Mouse (Mus musculus) embryonic facial prominence, embryonic 14.5 days (tissue): ENCODE measurements around the gene Myh8. TPM values are rescaled to one million over a fixed set of nuclear protein-coding genes. Genes with fewer than 3 reads are reported as not detected.

Experiments used
- ATAC-seq: fragments of 200-750 bp; cut with Nextera tagmentation; 2 replicates; pipeline ENCODE4 v1.8.0; 2017; ENCODE audit warnings: low read depth, moderate number of reproducible peaks, moderate TSS enrichment
- DNase-seq: peaks from one replicate; pipeline ENCODE4 v3.0.0-alpha.2; 2015; ENCODE audit warnings: low spot score
- H3K27ac ChIP-seq: fragments of 300-500 bp; sonication (generic); replicated peaks from 2 replicates; pipeline ENCODE4 v1.5.1; 2014; ENCODE audit warnings: low read depth, mild to moderate bottlenecking, low read length, moderate library complexity
- H3K27me3 ChIP-seq: fragments of 300-500 bp; sonication (generic); replicated peaks from 2 replicates; pipeline ENCODE4 v1.6.1; 2014; ENCODE audit warnings: low read length; ENCODE audit not compliant: control insufficient read depth, insufficient read depth
- H3K36me3 ChIP-seq: fragments of 300-500 bp; sonication (generic); 2 replicates; pipeline ENCODE4 v1.6.1; 2014; ENCODE audit warnings: low read length, mixed read lengths; ENCODE audit not compliant: control insufficient read depth, insufficient read depth
- H3K4me1 ChIP-seq: fragments of 300-500 bp; sonication (generic); 2 replicates; pipeline ENCODE4 v1.6.1; 2014; ENCODE audit warnings: antibody characterized with exemption, low read length; ENCODE audit not compliant: control insufficient read depth, insufficient read depth
- H3K4me2 ChIP-seq: fragments of 300-500 bp; sonication (generic); 2 replicates; pipeline ENCODE4 v1.6.1; 2014; ENCODE audit warnings: low read depth, mild to moderate bottlenecking, low read length, moderate library complexity, mixed read lengths
- H3K4me3 ChIP-seq: fragments of 300-500 bp; sonication (generic); 2 replicates; pipeline ENCODE4 v1.5.1; 2014; ENCODE audit warnings: low read depth, mild to moderate bottlenecking, low read length
- H3K9ac ChIP-seq: fragments of 300-500 bp; sonication (generic); 2 replicates; pipeline ENCODE4 v1.6.1; 2014; ENCODE audit warnings: low read depth, mild to moderate bottlenecking, low read length, moderate library complexity, mixed read lengths
- H3K9me3 ChIP-seq: fragments of 300-500 bp; sonication (generic); 2 replicates; pipeline ENCODE4 v1.6.1; 2016; ENCODE audit warnings: low read length; ENCODE audit not compliant: control insufficient read depth
- WGBS: fragments of 180-500 bp; shearing (Covaris S2); extraction: QIAGEN DNeasy Blood & Tissue Kit; methylation state at CpG from one replicate; pipeline ENCODE4 v1.1.7; 2014; 5-methylcytosine and 5-hydroxymethylcytosine counted together
- polyA plus RNA-seq: library from polyadenylated mRNA; unstranded; fragments of >200 nt; fragmentation: Nextera tagmentation; extraction: Ambion mirVana; gene quantifications from 2 replicates; pipeline ENCODE4 v1.2.1, GENCODE M21; 2014

Myh8 gene
- polyA plus RNA-seq, 1 experiment from 2014 or later: 282 TPM

- Histone ChIP-seq H3K4me1 (no peaks in the 10 kb centered on the region), H3K36me3 (no peaks in the 10 kb centered on the region), H3K9ac (no peak overlapping the region), H3K4me3 (no peak overlapping the region), H3K27ac (no peak overlapping the region), H3K27me3 (no peaks in the 10 kb centered on the region), H3K4me2 (no peak overlapping the region), H3K9me3 (no peaks in the 10 kb centered on the region)
- ATAC-seq (no peak), DNase-seq (no peak)
Measured at GRCm38 (mm10) chr11:67345856-67346236, 68.9 kb downstream of the Myh8 start.

- no peaks in the 10 kb centered on the region for H3K9me3 ChIP-seq
- peak; percentile 81 for ATAC-seq
Measured at GRCm38 (mm10) chr11:67350153-67350768, 73.3 kb downstream of the Myh8 start.

GRCm38 (mm10) chr11:67353011-67353410 is 76.1 kb downstream of the Myh8 start:
- Histone ChIP-seq H3K4me2 (no peak overlapping the region), H3K4me3 (no peak overlapping the region), H3K36me3 (no peaks in the 10 kb centered on the region), H3K4me1 (no peaks in the 10 kb centered on the region), H3K27me3 (no peaks in the 10 kb centered on the region), H3K9ac (no peak overlapping the region), H3K27ac (no peak overlapping the region), H3K9me3 (no peaks in the 10 kb centered on the region)
- 56% methylated on average over 4 of the region's 4 CpGs for WGBS
- DNase-seq: no peak
- ATAC-seq: no peak

More at GRCm38 (mm10) chr11:67350153-67350768, 73.3 kb downstream of the Myh8 start:
- Histone ChIP-seq H3K4me3 (no peak overlapping the region), H3K9ac (no peak overlapping the region), H3K27me3 (no peaks in the 10 kb centered on the region), H3K4me2 (peak overlapping the region; percentile 39; the same call in 1 of the 2 replicates), H3K27ac (no peak overlapping the region), H3K36me3 (no peaks in the 10 kb centered on the region), H3K4me1 (no peaks in the 10 kb centered on the region)
- DNase-seq: peak; percentile 88
- 51% methylated on average over 14 of the region's 14 CpGs for WGBS

GRCm38 (mm10) chr11:67358031-67358430 is 81.1 kb downstream of the Myh8 start:
- Histone ChIP-seq H3K27ac (no peak overlapping the region), H3K4me1 (0 out of 2 replicates have a peak, but pooled peaks cover 3% of the 10 kb centered on the region), H3K36me3 (no peaks in the 10 kb centered on the region), H3K4me2 (no peak overlapping the region), H3K9ac (no peak overlapping the region), H3K4me3 (no peak overlapping the region), H3K27me3 (no peaks in the 10 kb centered on the region), H3K9me3 (no peaks in the 10 kb centered on the region)
- peak; percentile 57 for ATAC-seq
- DNase-seq: peak; percentile 77
- WGBS: 53% methylated on average over 10 of the region's 10 CpGs

Other genes with a start within 250 kb of the Myh8 start
- gene Adprm, start 224.5 kb upstream of the Myh8 start, polyA plus RNA-seq: 30.4 and 31.9 TPM in 2 replicates
- 13.4 and 14.9 TPM in 2 replicates for gene Sco1, start 224.5 kb upstream of the Myh8 start, polyA plus RNA-seq
- gene Myh3, start 198.8 kb upstream of the Myh8 start, polyA plus RNA-seq: 368 and 488 TPM in 2 replicates
- 0.71 and 1.4 TPM in 2 replicates for gene Myh2, start 106.1 kb upstream of the Myh8 start, polyA plus RNA-seq
- 2.4 and 2.8 TPM in 2 replicates for gene Myh1, start 77.1 kb upstream of the Myh8 start, polyA plus RNA-seq
- gene Myh4, start 39.1 kb upstream of the Myh8 start, polyA plus RNA-seq: 0.18 and 0.35 TPM in 2 replicates
- 0.33 and 0.39 TPM in 2 replicates for gene Myh13, start 44.5 kb downstream of the Myh8 start, polyA plus RNA-seq
- 15.6 and 19.4 TPM in 2 replicates for gene Gas7, start 178.3 kb downstream of the Myh8 start, polyA plus RNA-seq